Mouse (Mus musculus) ZHBTc4 (cell line): ENCODE data around the gene Dvl2.

Source experiments
- DNase-seq: peaks from one replicate; pipeline ENCODE4 v3.0.0-alpha.2; 2011; ENCODE audit warnings: low read depth, low spot score

Gene Dvl2

DNA sequence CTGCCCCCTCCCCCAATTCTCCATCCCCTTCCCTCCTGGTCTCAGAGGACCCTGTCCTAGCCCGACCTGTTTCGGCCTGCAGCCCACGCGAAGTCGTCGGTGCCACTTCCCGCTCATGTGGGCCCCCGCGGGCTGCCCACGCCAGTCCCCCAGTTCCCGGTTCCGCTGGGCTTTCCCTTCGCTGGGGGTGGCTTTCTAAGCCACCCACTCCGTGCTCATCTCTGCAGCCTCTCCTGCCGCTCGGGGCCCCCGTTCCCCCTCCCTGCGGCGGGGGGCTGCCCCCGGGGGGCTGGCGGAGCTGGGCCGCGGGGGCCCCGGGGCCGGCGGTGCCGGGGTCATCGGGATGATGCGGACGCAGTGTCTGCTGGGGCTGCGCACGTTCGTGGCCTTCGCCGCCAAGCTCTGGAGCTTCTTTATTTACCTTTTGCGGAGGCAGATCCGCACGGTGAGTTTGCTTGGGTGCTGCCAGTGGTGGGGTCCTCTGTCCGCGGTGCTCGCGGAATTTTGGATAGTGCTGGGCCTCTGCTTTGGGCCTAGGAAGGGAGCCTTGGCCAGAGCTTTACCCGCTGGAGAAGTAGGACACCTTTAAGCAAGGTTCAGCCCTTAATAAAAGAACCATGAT lies 19.1 kb upstream of the Dvl2 start, which contains the start of gene Ctdnep1:
TSS of gene Ctdnep1 (plus strand) at position 16 of the 622 bp plus-strand sequence.
- DNase-seq, result no peak

- DNase-seq, result no peak
Observed at GRCm38 (mm10) chr11:69982225-69982624, 18.2 kb upstream of the Dvl2 start, which contains the start of gene Elp5. Gene Elp5 (minus strand): TSS chr11:69982517.

DNA sequence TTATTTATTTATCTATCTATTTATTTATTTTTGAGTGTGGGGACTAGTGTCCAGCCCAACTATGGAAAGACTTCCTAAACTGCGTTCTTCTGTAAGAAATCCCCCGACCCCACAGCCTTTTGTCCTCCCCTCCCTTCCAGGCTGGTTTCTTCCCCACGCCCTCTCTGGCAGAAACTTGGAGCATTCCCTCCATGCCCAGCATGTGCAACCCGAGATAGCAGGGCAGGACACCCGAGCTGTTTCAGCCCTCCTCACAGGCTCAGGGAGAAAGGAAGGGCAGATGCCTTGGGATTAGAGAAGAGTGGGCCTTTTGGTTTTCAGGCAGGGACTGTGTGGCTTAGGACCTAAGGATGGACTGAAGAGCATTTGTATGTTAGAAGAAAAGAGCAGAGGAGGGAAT lies 17.5 kb upstream of the Dvl2 start:
- DNase-seq, result no peak

DNA sequence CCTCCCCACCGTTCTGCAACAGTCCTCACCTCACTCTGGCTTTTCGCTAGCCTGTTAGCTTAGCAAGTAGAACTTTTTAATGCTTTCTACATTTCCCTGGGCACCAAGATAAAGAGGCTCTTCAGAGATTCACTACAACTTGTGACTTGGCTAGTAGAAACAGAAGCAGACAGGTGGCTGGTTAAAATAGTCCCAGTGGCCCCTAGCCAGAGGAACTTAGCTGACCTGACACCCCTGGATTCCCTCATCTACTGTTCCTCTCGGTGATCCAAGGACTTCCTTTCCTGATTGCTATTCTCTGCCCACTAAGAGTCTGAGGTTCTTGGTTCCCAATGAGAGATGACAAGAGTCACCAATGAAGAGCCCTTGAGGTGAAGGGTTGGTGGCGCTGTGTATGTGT lies 17.0 kb upstream of the Dvl2 start:
- no peak for DNase-seq

DNA sequence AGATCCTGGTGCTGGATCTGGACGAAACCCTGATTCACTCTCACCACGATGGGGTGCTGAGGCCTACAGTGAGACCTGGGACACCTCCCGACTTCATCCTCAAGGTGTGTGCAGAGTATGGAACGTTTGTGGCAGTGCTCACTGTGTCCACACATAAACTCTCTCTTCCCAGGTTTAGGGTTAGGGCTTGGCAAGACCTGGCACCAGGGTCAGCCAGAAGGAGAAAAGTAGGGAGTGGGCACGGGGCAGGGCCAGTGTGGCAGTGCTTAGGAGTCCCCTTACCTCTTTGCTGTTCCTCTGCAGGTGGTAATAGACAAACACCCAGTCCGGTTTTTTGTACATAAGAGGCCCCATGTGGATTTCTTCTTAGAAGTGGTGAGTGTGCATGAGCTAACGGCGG lies 16.0 kb upstream of the Dvl2 start:
- DNase-seq, result no peak

GRCm38 (mm10) chr11:69989949-69990348 lies 10.4 kb upstream of the Dvl2 start:
- DNase-seq, result no peak

- peak; percentile 98 for DNase-seq
Observed at GRCm38 (mm10) chr11:69990850-69991691, 9.3 kb upstream of the Dvl2 start, which contains the start of gene Gabarap. Gene Gabarap (plus strand): TSS chr11:69991143.

- no peak for DNase-seq
Observed at GRCm38 (mm10) chr11:69991711-69992110, 8.7 kb upstream of the Dvl2 start.

GRCm38 (mm10) chr11:69992396-69992795 lies 8.0 kb upstream of the Dvl2 start:
- no peak for DNase-seq

- DNase-seq, result no peak
Observed at GRCm38 (mm10) chr11:69992932-69993331, 7.5 kb upstream of the Dvl2 start.

GRCm38 (mm10) chr11:69994401-69995090 lies 5.8 kb upstream of the Dvl2 start:
- DNase-seq, result no peak

- DNase-seq, result peak; percentile 100
Observed at GRCm38 (mm10) chr11:69995391-69995960, 4.9 kb upstream of the Dvl2 start, which contains the start of gene Phf23. Gene Phf23 (plus strand): TSS chr11:69995777.

DNA sequence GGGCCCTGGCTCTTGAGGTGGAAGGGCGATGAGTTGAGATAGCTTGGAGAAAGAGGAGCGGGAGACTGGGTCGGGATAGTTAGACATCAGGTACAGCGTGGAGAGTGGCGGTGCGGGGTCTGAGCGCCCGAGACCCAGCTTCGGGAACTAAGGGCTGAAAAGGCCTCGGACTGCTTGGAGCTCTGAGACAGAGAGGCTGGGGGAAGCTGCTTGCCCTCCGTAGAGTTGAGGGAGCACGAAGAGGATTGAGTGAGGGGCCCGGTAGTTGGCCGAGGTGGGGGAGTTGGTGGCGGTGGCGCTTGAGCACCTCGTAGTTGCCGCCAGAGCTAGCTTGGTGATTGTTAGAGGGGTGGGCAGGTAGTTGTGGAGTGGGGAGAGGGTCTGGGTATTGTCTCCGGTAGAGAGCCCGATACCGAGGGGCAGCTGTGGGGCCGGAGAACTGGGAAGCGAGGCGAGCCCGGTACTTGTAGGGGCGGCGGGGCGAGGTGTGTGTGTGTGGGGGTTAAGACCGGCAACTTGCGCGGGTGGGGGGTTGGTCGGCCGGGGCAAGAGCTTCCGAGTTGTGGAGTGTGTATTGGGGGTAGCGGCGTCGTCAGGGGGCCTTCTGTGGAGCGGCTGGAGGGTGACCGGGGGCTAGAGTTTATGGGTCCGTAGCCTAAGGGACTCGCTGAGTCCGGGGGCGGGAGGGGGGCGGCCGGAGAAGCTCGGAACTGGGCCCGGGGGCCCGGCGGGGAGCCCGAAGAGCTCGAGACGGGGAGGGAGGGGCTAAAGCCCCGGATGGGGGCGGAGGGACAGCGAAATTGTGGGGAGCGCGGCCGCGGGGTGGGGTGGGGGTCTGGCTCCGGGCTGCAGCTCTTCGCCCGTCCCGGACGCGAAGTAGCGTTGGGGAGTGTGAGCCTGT lies 4.0 kb upstream of the Dvl2 start:
- peak; percentile 49 for DNase-seq

GRCm38 (mm10) chr11:69997070-69997509 lies 3.3 kb upstream of the Dvl2 start:
- peak; percentile 95 for DNase-seq

DNA sequence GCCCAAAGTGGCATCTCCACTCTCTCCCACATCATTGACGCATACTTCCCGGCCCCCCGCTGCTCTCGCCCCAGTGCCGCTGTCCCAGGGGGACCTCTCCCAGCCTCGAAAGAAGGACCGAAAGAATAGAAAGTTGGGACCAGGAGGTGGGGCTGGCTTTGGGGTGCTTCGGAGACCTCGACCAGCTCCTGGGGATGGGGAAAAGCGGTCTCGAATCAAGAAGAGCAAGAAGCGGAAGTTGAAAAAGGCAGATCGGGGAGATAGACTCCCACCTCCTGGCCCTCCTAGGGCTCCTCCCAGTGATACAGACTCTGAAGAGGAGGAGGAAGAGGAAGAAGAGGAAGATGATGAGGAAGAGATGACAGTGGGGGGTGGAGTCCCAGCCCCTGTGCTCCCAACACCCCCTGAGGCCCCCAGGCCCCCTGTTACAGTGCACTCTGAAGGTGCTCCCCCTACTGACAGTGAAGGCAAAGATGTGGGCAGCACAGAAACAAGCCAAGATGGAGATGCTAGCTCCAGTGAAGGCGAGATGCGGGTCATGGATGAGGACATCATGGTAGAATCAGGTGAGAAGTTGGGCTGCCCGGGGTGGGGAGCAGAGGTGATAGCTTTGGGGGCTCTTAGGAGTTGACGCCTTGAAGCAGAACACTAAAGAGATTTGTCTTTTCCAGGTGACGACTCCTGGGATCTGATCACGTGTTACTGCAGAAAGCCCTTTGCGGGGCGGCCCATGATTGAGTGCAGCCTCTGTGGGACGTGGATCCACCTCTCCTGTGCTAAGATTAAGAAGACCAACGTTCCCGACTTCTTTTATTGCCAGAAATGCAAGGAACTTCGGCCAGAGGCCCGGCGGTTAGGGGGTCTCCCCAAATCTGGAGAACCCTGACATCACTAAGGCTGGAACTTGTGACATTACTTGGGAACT lies 1.6 kb upstream of the Dvl2 start:
- DNase-seq, result peak; percentile 33

GRCm38 (mm10) chr11:69999666-70000065 lies 729 bp upstream of the Dvl2 start:
- no peak for DNase-seq

- DNase-seq, result no peak
Observed at GRCm38 (mm10) chr11:70001159-70001558, 764 bp downstream of the Dvl2 start.

GRCm38 (mm10) chr11:70001865-70002264 lies 1.5 kb downstream of the Dvl2 start:
- DNase-seq, result peak; percentile 91

DNA sequence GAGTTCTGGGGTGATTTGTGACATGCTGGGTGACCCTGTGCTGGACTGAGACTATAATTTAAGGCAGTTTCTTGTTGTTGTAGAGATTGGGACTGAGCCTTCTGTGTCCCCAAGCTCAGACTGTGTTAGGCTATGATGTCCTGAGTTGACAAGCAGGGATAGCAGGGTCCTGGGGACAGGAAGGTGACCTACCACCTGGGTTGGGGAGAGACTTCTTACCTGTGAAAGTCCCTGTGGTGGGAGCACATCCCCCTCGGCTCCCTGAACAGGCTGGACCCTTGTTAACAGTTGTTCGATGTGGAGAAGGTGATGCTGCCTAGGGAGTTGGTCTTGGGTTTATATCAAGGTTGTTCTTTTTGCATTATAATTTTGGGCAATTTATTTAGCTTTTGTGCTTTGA lies 2.1 kb downstream of the Dvl2 start:
- no peak for DNase-seq

DNA sequence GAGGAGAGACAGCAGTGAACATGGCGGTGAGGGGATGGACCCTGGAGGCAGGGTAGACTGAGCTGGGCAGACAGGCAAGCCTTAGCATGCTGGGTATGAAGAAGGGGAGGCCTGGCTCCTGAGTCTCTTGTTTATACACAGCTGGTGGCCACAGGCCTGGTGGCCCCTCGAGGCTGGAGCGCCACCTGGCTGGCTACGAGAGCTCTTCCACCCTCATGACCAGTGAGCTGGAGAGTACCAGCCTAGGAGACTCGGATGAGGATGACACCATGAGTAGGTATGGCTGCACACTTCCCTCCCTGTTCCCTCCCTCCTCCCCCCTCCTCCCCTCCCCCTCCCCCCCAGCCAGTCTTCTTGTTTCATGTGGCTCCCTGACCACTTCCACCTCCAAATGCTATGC lies 5.1 kb downstream of the Dvl2 start:
- peak; percentile 78 for DNase-seq
